Mouse (Mus musculus): ENCODE measurements around the gene Nphs1. TPM values are rescaled to one million over a fixed set of nuclear protein-coding genes. Genes with fewer than 3 reads are reported as not detected.
"Not testable (repeated sequence)": the region's sequence is repeated elsewhere in the genome, so short reads cannot be mapped to it uniquely, and the experiment has no call there.

Gene Nphs1
- polyA plus RNA-seq, 1 experiment from 2014 or later: 0.13 TPM

GRCm38 (mm10) chr7:30493401-30493931 lies 35.4 kb downstream of the Nphs1 start, which contains the start of gene Prodh2:
Gene Prodh2 (plus strand): TSS chr7:30493622.
- H3K27ac ChIP-seq: peak within 1 kb of the TSS; percentile 61
- peak within 1 kb of the TSS; percentile 50 for H3K9ac ChIP-seq
- H3K9me3 ChIP-seq (replicated peaks): no peaks in the 10 kb centered on the region
- H3K27me3 ChIP-seq: no peaks in the 10 kb centered on the region
- H3K36me3 ChIP-seq: no peaks in the 10 kb centered on the region
- WGBS (ENCODE audit: insufficient replicate concordance): 48% methylated on average over 11 of the region's 11 CpGs
- DNase-seq: no peak
- H3K4me3 ChIP-seq (replicated peaks): peak within 1 kb of the TSS; percentile 51
- peak within 1 kb of the TSS; percentile 45 for H3K4me2 ChIP-seq
- peak; percentile 78 for ATAC-seq (ENCODE audit: low read depth)
- peaks cover 5% of the 10 kb centered on the region; the same call in 1 of the 2 replicates for H3K4me1 ChIP-seq (replicated peaks)

GRCm38 (mm10) chr7:30495506-30496042 lies 37.5 kb downstream of the Nphs1 start:
- DNase-seq; H3K27ac ChIP-seq; H3K27me3 ChIP-seq; H3K4me1 ChIP-seq (replicated peaks); H3K9me3 ChIP-seq (replicated peaks); H3K9ac ChIP-seq; H3K36me3 ChIP-seq; ATAC-seq (ENCODE audit: low read depth): not testable (repeated sequence)
- Histone ChIP-seq H3K4me3 (replicated peaks) (0 out of 2 replicates have a peak overlapping the region, but pooled peaks have one; percentile 51), H3K4me2 (peak overlapping the region; percentile 45)
- WGBS (ENCODE audit: insufficient replicate concordance): 36% methylated on average over 5 of the region's 5 CpGs

GRCm38 (mm10) chr7:30501159-30501558 lies 43.0 kb downstream of the Nphs1 start:
- H3K27me3 ChIP-seq; H3K27ac ChIP-seq; H3K4me2 ChIP-seq; H3K4me1 ChIP-seq (replicated peaks); H3K9me3 ChIP-seq (replicated peaks); ATAC-seq (ENCODE audit: low read depth); H3K36me3 ChIP-seq; H3K9ac ChIP-seq; H3K4me3 ChIP-seq (replicated peaks); DNase-seq: not testable (repeated sequence)
- WGBS (ENCODE audit: insufficient replicate concordance): 63% methylated on average over 5 of the region's 5 CpGs

- H3K27me3 ChIP-seq: no peaks in the 10 kb centered on the region
- no peaks in the 10 kb centered on the region for H3K4me1 ChIP-seq (replicated peaks)
- no peak for DNase-seq
- no peaks in the 10 kb centered on the region for H3K9me3 ChIP-seq (replicated peaks)
- WGBS (ENCODE audit: insufficient replicate concordance): 23% methylated on average over 4 of the region's 4 CpGs
- H3K27ac ChIP-seq: no peak overlapping the region
- ATAC-seq (ENCODE audit: low read depth): no peak
- no peaks in the 10 kb centered on the region for H3K36me3 ChIP-seq
- no peak overlapping the region for H3K4me3 ChIP-seq (replicated peaks)
- H3K9ac ChIP-seq: no peak overlapping the region
- no peak overlapping the region for H3K4me2 ChIP-seq
Measured at GRCm38 (mm10) chr7:30508061-30508460, 49.9 kb downstream of the Nphs1 start.

GRCm38 (mm10) chr7:30515003-30515760 lies 57.1 kb downstream of the Nphs1 start:
- WGBS (ENCODE audit: insufficient replicate concordance): 54% methylated on average over 24 of the region's 24 CpGs
- H3K36me3 ChIP-seq: no peaks in the 10 kb centered on the region
- DNase-seq: no peak
- no peak overlapping the region for H3K4me2 ChIP-seq
- ATAC-seq (ENCODE audit: low read depth): 0 out of 2 replicates have a peak, but pooled peaks have one; percentile 29
- no peak overlapping the region for H3K27ac ChIP-seq
- H3K9ac ChIP-seq: no peak overlapping the region
- no peak overlapping the region for H3K4me3 ChIP-seq (replicated peaks)
- no peaks in the 10 kb centered on the region for H3K4me1 ChIP-seq (replicated peaks)
- H3K9me3 ChIP-seq (replicated peaks): no peaks in the 10 kb centered on the region
- no peaks in the 10 kb centered on the region for H3K27me3 ChIP-seq

- 39% methylated on average over 8 of the region's 8 CpGs for WGBS (ENCODE audit: insufficient replicate concordance)
- no peak overlapping the region for H3K27ac ChIP-seq
- H3K4me1 ChIP-seq (replicated peaks): no peaks in the 10 kb centered on the region
- DNase-seq: no peak
- H3K4me2 ChIP-seq: no peak overlapping the region
- no peaks in the 10 kb centered on the region for H3K27me3 ChIP-seq
- H3K9me3 ChIP-seq (replicated peaks): no peaks in the 10 kb centered on the region
- H3K4me3 ChIP-seq (replicated peaks): no peak overlapping the region
- no peak for ATAC-seq (ENCODE audit: low read depth)
- no peak overlapping the region for H3K9ac ChIP-seq
- peaks cover 2% of the 10 kb centered on the region; the same call in 1 of the 2 replicates for H3K36me3 ChIP-seq
Measured at GRCm38 (mm10) chr7:30518325-30518724, 60.2 kb downstream of the Nphs1 start.

- Histone ChIP-seq H3K4me1 (replicated peaks) (no peaks in the 10 kb centered on the region), H3K9ac (no peak overlapping the region), H3K4me2 (no peak overlapping the region), H3K36me3 (peaks cover 13% of the 10 kb centered on the region), H3K9me3 (replicated peaks) (no peaks in the 10 kb centered on the region), H3K4me3 (replicated peaks) (no peak overlapping the region), H3K27me3 (no peaks in the 10 kb centered on the region), H3K27ac (no peak overlapping the region)
- peak; percentile 25; the same call in 1 of the 2 replicates for ATAC-seq (ENCODE audit: low read depth)
- 66% methylated on average over 4 of the region's 4 CpGs for WGBS (ENCODE audit: insufficient replicate concordance)
- no peak for DNase-seq
Measured at GRCm38 (mm10) chr7:30520396-30520795, 62.3 kb downstream of the Nphs1 start.

GRCm38 (mm10) chr7:30520856-30521255 lies 62.7 kb downstream of the Nphs1 start:
- ATAC-seq (ENCODE audit: low read depth) (no peak), DNase-seq (no peak)
- Histone ChIP-seq H3K27ac (no peak overlapping the region), H3K27me3 (no peaks in the 10 kb centered on the region), H3K9me3 (replicated peaks) (no peaks in the 10 kb centered on the region), H3K4me2 (no peak overlapping the region), H3K36me3 (peaks cover 15% of the 10 kb centered on the region), H3K9ac (no peak overlapping the region), H3K4me3 (replicated peaks) (no peak overlapping the region), H3K4me1 (replicated peaks) (no peaks in the 10 kb centered on the region)
- 80% methylated on average over 5 of the region's 5 CpGs for WGBS (ENCODE audit: insufficient replicate concordance)

GRCm38 (mm10) chr7:30522871-30523270 lies 64.8 kb downstream of the Nphs1 start:
- Histone ChIP-seq H3K9me3 (replicated peaks) (no peaks in the 10 kb centered on the region), H3K4me3 (replicated peaks) (no peak overlapping the region), H3K27me3 (no peaks in the 10 kb centered on the region), H3K4me2 (no peak overlapping the region), H3K36me3 (peaks cover 34% of the 10 kb centered on the region), H3K4me1 (replicated peaks) (0 out of 2 replicates have a peak, but pooled peaks cover 6% of the 10 kb centered on the region), H3K27ac (no peak overlapping the region), H3K9ac (no peak overlapping the region)
- WGBS (ENCODE audit: insufficient replicate concordance): 76% methylated on average over 10 of the region's 10 CpGs
- DNase-seq (no peak), ATAC-seq (ENCODE audit: low read depth) (no peak)

GRCm38 (mm10) chr7:30524487-30524886 lies 66.4 kb downstream of the Nphs1 start:
- Histone ChIP-seq H3K4me3 (replicated peaks) (no peak overlapping the region), H3K27me3 (no peaks in the 10 kb centered on the region), H3K4me2 (no peak overlapping the region), H3K4me1 (replicated peaks) (0 out of 2 replicates have a peak, but pooled peaks cover 6% of the 10 kb centered on the region), H3K27ac (no peak overlapping the region), H3K9me3 (replicated peaks) (no peaks in the 10 kb centered on the region), H3K36me3 (peaks cover 51% of the 10 kb centered on the region), H3K9ac (no peak overlapping the region)
- DNase-seq: no peak
- ATAC-seq (ENCODE audit: low read depth): no peak
- 76% methylated on average over 6 of the region's 6 CpGs for WGBS (ENCODE audit: insufficient replicate concordance)

- H3K4me3 ChIP-seq (replicated peaks): no peak overlapping the region
- 46% methylated on average over 10 of the region's 10 CpGs for WGBS (ENCODE audit: insufficient replicate concordance)
- peaks cover 63% of the 10 kb centered on the region for H3K36me3 ChIP-seq
- no peaks in the 10 kb centered on the region for H3K9me3 ChIP-seq (replicated peaks)
- H3K9ac ChIP-seq: no peak overlapping the region
- 0 out of 2 replicates have a peak, but pooled peaks cover 6% of the 10 kb centered on the region for H3K4me1 ChIP-seq (replicated peaks)
- no peaks in the 10 kb centered on the region for H3K27me3 ChIP-seq
- no peak overlapping the region for H3K4me2 ChIP-seq
- ATAC-seq (ENCODE audit: low read depth): no peak
- DNase-seq: no peak
- no peak overlapping the region for H3K27ac ChIP-seq
Measured at GRCm38 (mm10) chr7:30525954-30526353, 67.8 kb downstream of the Nphs1 start.
